Mouse (Mus musculus) mouse embryonic stem cell (cell line): ENCODE results near the gene Tmem150b.

Experiments used
- in situ Hi-C, 2 experiments: fragments of 300-500 bp; cut with MboI; formaldehyde crosslinking; loops; 1 replicate in 1 of 2; 3 replicates in 1 of 2; pipeline ENCODE4 v1.14.3; 2019 to 2020; ENCODE audit warnings: low sequenced_read_pairs in 2 of 2, low pct_unique_long_range_greater_than_20kb in 1 of 2, mixed read lengths in 1 of 2; ENCODE audit not compliant: unreplicated experiment in 1 of 2

Gene Tmem150b

DNA sequence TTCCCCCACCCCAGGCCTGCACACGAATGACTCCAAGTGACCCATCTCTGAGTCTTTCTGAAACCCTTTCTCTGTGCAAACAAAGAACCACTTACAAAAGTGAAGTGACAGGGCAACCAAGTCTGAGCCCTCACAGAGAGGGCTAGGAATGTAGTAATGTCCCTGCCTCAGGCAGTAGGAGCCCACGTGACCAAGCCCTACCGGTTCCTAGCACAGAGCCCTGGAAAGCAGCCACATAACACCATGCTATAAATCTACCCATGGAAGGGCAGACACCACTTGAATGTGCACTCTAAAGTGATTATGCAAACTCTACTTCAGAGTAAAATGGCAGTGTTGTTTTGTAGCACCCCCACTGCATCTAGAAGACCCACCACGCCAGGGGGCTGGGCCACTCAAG, 53.1 kb downstream of the Tmem150b start:
- in situ Hi-C loops, result no loop called here

DNA sequence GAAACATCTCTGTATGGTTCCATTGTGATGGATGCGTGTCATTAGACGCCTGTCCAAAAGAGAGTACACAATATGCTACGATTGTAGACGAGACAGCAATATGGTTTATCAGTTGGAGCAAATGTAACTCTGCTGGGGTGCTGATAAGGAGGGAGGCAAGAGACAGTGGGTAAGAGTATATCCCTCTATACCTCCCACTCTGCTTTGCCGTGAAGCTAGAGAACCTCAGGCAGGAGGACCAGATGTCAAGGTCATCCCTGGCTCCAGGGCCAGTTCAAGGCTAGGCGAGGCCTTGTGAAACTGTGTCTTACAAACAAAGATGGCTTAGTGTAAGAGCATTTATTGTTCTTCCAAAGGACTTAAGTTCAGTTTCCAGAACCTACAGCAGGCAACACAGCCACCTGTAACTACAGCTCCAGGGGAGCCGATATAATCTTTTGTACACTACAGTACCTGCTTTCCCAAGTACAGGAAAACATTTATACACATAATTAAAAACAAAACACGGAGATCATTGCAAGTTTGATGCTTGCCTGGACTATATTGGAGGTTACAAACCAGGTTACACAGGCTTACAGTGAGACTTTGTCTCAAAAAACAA, 54.3 kb downstream of the Tmem150b start:
- in situ Hi-C loops, result no loop called here

GRCm38 (mm10) chr7:4669156-4669555, 55.9 kb downstream of the Tmem150b start:
- in situ Hi-C loops, result no loop called here

DNA sequence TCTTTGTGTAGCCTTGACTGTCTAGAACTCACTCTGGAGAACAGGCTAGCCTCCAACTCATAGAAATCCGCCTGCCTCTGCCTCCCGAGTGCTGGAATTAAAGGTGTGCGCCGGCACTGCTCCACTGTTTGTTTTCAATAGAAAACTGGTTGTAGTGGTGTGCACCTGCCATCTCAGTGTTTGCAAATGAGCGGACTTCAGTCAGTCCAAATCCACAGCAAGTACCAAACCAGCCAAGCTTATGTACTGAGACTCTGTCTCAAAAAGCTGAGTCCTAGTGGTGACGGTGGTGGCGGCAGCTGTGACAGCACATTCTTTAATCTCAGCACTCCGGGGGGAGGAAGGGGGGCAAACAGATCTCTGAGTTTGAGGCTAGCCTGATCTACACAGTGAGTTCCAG, 56.5 kb downstream of the Tmem150b start:
- in situ Hi-C loops, result no loop called here

DNA sequence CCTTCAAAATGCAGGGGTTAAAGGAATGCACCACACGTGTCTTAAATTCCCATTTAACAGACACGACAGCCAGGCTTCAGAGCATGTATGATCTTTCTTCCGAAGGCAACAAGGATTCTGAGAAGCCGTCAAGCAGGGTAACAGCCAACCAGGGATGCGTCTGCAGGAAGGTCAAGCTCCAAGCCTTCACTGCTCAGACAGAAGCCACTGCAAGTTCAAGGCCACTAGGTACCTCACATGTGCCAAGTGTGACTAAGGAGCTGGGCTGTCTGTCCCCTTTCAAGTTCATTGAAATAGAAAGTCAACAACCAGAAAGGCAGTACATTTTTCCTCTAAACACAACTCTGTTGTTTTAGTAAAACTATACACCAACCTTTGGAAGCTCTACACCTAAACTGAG, 58.2 kb downstream of the Tmem150b start:
- in situ Hi-C loops, result no loop called here

DNA sequence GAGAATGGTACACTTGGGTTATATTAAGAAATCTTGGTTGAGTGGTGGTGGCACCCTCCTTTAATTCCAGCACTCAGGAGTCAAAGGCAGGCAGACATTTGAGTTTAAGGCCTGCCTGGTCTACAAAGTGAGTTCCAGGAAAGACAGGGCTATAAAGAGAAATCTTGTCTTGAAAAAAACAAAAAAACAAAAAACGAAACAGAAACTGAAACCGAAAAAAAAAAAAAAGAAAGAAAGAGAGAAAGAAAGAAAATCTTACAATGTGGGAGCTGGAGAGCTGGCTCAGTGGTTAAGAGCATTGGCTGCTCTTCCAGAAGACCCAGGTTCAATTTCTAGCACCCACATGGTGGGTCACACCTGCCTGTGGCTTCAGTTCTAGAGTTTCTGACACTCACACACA, 61.3 kb downstream of the Tmem150b start:
- in situ Hi-C loops, result no loop called here

GRCm38 (mm10) chr7:4663179-4663578, 61.9 kb downstream of the Tmem150b start:
- in situ Hi-C loops, result no loop called here

DNA sequence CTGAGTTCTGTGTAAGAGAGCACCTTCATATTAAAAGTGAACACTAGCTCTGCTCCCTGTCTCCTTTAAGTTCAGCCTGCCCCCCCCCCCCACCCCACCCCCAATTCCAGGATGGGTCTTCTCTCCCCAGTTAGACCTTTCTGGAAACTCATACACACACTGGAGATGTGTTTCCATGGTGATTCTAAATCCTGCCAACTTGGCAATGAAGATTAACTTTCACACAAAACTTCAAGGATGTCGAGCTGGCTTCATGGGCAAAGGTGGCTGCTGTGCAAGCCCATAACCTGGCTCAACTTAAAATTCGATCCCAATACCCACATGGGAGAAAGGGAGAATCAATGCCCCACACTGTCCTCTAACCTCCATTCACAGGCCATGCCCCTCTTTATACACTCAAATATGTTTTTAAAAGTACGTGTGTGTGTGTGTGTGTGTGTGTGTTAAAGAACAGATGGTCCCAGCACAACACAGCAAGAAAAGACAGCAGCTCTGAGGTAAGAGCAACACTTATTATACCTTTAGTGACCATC, 65.1 kb downstream of the Tmem150b start:
- in situ Hi-C loops, result no loop called here

DNA sequence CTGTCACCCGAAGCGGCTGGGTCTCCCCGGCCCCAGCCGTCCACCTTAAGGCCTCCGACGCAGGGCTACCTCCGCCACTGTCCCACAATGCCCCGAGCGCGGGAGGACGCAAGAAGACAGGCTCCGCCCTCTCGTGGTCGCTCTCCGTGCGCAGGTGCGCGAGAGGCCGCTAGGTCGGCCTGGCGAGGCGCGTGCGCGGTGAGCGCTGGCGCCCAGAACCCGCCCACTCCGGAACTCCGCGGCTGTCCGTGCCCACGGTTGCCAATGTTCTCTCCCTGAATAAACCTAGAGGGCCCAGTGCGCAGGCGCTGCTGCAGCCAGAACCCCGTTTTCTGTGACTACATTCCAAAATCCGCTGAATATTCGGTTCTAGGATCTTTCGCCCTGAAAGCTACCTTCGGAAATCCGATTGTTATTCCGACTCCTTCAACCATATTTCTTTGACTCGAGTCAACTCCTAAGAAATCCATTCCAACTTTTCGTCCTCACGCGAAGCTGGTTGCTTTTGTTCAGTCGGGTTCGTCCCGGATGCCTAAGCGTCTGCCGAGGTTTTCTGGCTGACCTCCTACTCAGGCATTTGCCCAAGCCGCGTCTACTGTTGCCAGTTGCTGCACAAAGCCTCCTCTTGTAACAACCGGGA, 66.0 kb downstream of the Tmem150b start, which contains the start of gene Ppp6r1:
TSS of gene Ppp6r1 (minus strand) at position 108 of the 640 bp plus-strand sequence.
- in situ Hi-C loops, result no loop called here

GRCm38 (mm10) chr7:4658128-4658907, 66.7 kb downstream of the Tmem150b start:
- in situ Hi-C loops, result no loop called here

- in situ Hi-C loops, result no loop called here
Observed at GRCm38 (mm10) chr7:4657521-4658127, 67.4 kb downstream of the Tmem150b start.
